Mouse (Mus musculus): ENCODE results near the gene Rnf113a2.

The Rnf113a2 gene

GRCm38 (mm10) chr12:84416834-84417604, at the start of gene Rnf113a2:
Rnf113a2 (plus strand) TSS chr12:84417196.
- peak; percentile 89 for DNase-seq (ENCODE audit: low spot score)

GRCm38 (mm10) chr12:84371647-84372046, 45.3 kb upstream of the Rnf113a2 start:
- DNase-seq (ENCODE audit: low spot score): no peak

- DNase-seq (ENCODE audit: low spot score): no peak
These were observed 43.0 kb upstream of the Rnf113a2 start for GRCm38 (mm10) chr12:84373831-84374481.

- DNase-seq (ENCODE audit: low spot score): no peak
These were observed 34.6 kb upstream of the Rnf113a2 start for GRCm38 (mm10) chr12:84382369-84382768.

GRCm38 (mm10) chr12:84384644-84385081, 32.3 kb upstream of the Rnf113a2 start:
- DNase-seq (ENCODE audit: low spot score): no peak

- no peak for DNase-seq (ENCODE audit: low spot score)
These were observed 31.6 kb upstream of the Rnf113a2 start for GRCm38 (mm10) chr12:84385408-84385807.

GRCm38 (mm10) chr12:84388097-84388496, 28.9 kb upstream of the Rnf113a2 start:
- no peak for DNase-seq (ENCODE audit: low spot score)

- no peak for DNase-seq (ENCODE audit: low spot score)
These were observed 28.1 kb upstream of the Rnf113a2 start for GRCm38 (mm10) chr12:84388774-84389400.

GRCm38 (mm10) chr12:84390336-84390735, 26.7 kb upstream of the Rnf113a2 start:
- DNase-seq (ENCODE audit: low spot score): no peak

- DNase-seq (ENCODE audit: low spot score): no peak
These were observed 24.3 kb upstream of the Rnf113a2 start for GRCm38 (mm10) chr12:84392681-84393080.

GRCm38 (mm10) chr12:84393847-84394246, 23.1 kb upstream of the Rnf113a2 start:
- no peak for DNase-seq (ENCODE audit: low spot score)

- no peak for DNase-seq (ENCODE audit: low spot score)
These were observed 19.9 kb upstream of the Rnf113a2 start for GRCm38 (mm10) chr12:84396947-84397679.

GRCm38 (mm10) chr12:84397685-84398084, 19.3 kb upstream of the Rnf113a2 start:
- no peak for DNase-seq (ENCODE audit: low spot score)

GRCm38 (mm10) chr12:84398629-84399028, 18.4 kb upstream of the Rnf113a2 start:
- DNase-seq (ENCODE audit: low spot score): no peak

GRCm38 (mm10) chr12:84399135-84399534, 17.9 kb upstream of the Rnf113a2 start:
- no peak for DNase-seq (ENCODE audit: low spot score)

- DNase-seq (ENCODE audit: low spot score): no peak
These were observed 17.3 kb upstream of the Rnf113a2 start for GRCm38 (mm10) chr12:84399663-84400062.

- DNase-seq (ENCODE audit: low spot score): no peak
These were observed 16.9 kb upstream of the Rnf113a2 start for GRCm38 (mm10) chr12:84400068-84400467.

- DNase-seq (ENCODE audit: low spot score): no peak
These were observed 16.3 kb upstream of the Rnf113a2 start for GRCm38 (mm10) chr12:84400653-84401052.

- DNase-seq (ENCODE audit: low spot score): no peak
These were observed 14.1 kb upstream of the Rnf113a2 start for GRCm38 (mm10) chr12:84402923-84403322.

- no peak for DNase-seq (ENCODE audit: low spot score)
These were observed 12.5 kb upstream of the Rnf113a2 start for GRCm38 (mm10) chr12:84404541-84404940.

- DNase-seq (ENCODE audit: low spot score): no peak
These were observed 9.7 kb upstream of the Rnf113a2 start for GRCm38 (mm10) chr12:84407259-84407658.

Measured in testis, postnatal 14 days (tissue).